Mouse (Mus musculus) heart, adult 2 months (tissue): ENCODE results near the gene Cplx2.

ENCODE experiments used
- CTCF ChIP-seq: fragments of 200-600 bp; IDR thresholded peaks from 2 replicates; pipeline ENCODE4 v1.8.1; 2022; ENCODE audit warnings: antibody characterized with exemption, mild to moderate bottlenecking, moderate library complexity
- EP300 ChIP-seq: fragments of 200-500 bp; IDR thresholded peaks from 2 replicates; pipeline ENCODE4 v1.6.1; 2011; ENCODE audit warnings: low read depth, low read length, control low read depth; ENCODE audit not compliant: insufficient read depth
- POLR2A ChIP-seq: fragments of 200-500 bp; IDR thresholded peaks from 2 replicates; pipeline ENCODE4 v1.6.1; 2011; ENCODE audit warnings: mild to moderate bottlenecking, low read depth, low read length, control low read depth; ENCODE audit not compliant: insufficient read depth

DNA sequence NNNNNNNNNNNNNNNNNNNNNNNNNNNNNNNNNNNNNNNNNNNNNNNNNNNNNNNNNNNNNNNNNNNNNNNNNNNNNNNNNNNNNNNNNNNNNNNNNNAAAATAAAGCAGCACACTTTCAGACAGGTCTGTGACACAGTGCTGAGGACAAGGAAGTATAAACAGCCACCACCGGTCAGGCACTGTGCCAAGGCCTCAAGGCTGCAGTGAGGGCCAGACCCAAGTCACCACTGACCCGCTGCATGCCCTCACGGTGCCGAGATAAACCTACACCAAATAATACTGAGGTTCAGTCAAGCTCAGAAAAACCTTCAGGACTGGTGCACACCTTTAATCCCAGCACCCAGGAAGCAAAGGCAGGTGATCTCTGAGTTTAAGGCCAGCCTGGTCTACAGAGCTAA, 13.7 kb upstream of the Cplx2 start:
- TF ChIP-seq CTCF (no peak), POLR2A (no peak), EP300 (no peak)
